Mouse (Mus musculus) heart, postnatal 0 days (tissue): ENCODE data around the gene Olfml2b. TPM values are rescaled to one million over a fixed set of nuclear protein-coding genes. Genes with fewer than 3 reads are reported as not detected.

Source experiments
- ATAC-seq: fragments of 200-750 bp; cut with Nextera tagmentation; 2 replicates; pipeline ENCODE4 v1.8.0; 2017; ENCODE audit warnings: low read depth, moderate number of reproducible peaks, moderate library complexity; ENCODE audit not compliant: insufficient read depth
- DNase-seq: peaks from one replicate; pipeline ENCODE4 v3.0.0-alpha.2; 2016; ENCODE audit warnings: low spot score
- H3K27ac ChIP-seq: fragments of 300-500 bp; sonication (generic); 2 replicates; pipeline ENCODE4 v1.5.1; 2014; ENCODE audit warnings: low read depth, mild to moderate bottlenecking
- H3K27me3 ChIP-seq: fragments of 300-500 bp; sonication (generic); 2 replicates; pipeline ENCODE4 v1.6.1; 2014; ENCODE audit warnings: low read length, mixed read lengths; ENCODE audit not compliant: control insufficient read depth, insufficient read depth
- H3K36me3 ChIP-seq: fragments of 300-500 bp; sonication (generic); replicated peaks from 2 replicates; pipeline ENCODE4 v1.6.1; 2014; ENCODE audit warnings: low read length, mixed read lengths; ENCODE audit not compliant: control insufficient read depth, insufficient read depth
- H3K4me1 ChIP-seq: fragments of 300-500 bp; sonication (generic); 2 replicates; pipeline ENCODE4 v1.6.1; 2014; ENCODE audit warnings: antibody characterized with exemption; ENCODE audit not compliant: control insufficient read depth, insufficient read depth
- H3K4me2 ChIP-seq: fragments of 300-500 bp; sonication (generic); 2 replicates; pipeline ENCODE4 v1.6.1; 2014; ENCODE audit warnings: low read depth, mild to moderate bottlenecking, low read length, moderate library complexity
- H3K4me3 ChIP-seq: fragments of 300-500 bp; sonication (generic); 2 replicates; pipeline ENCODE4 v1.5.1; 2014; ENCODE audit warnings: low read depth, low read length
- H3K9ac ChIP-seq: fragments of 300-500 bp; sonication (generic); replicated peaks from 2 replicates; pipeline ENCODE4 v1.6.1; 2014; ENCODE audit warnings: low read depth, low read length, mixed read lengths
- H3K9me3 ChIP-seq: fragments of 300-500 bp; sonication (generic); replicated peaks from 2 replicates; pipeline ENCODE4 v1.6.1; 2016; ENCODE audit warnings: low read length; ENCODE audit not compliant: control insufficient read depth
- CTCF ChIP-seq: IDR thresholded peaks from 2 replicates; pipeline ENCODE4 v1.5.1; 2016; ENCODE audit warnings: antibody characterized with exemption, control low read depth, low read depth
- EP300 ChIP-seq: IDR thresholded peaks from 2 replicates; pipeline ENCODE4 v1.6.1; 2016; ENCODE audit warnings: antibody characterized with exemption, low read depth
- WGBS: fragments of 180-500 bp; shearing (Covaris S2); extraction: QIAGEN DNeasy Blood & Tissue Kit; methylation state at CpG from one replicate; pipeline ENCODE4 v1.1.7; 2014; 5-methylcytosine and 5-hydroxymethylcytosine counted together
- polyA plus RNA-seq: library from polyadenylated mRNA; unstranded; fragments of >200 nt; fragmentation: Nextera tagmentation; extraction: Ambion mirVana; gene quantifications from 2 replicates; pipeline ENCODE4 v1.2.1, GENCODE M21; 2015
- total RNA-seq: library from RNA; depleted of rRNA; stranded (reverse); fragments of >200 nt; gene quantifications from 2 replicates; pipeline ENCODE4 v1.2.3, GENCODE M21; 2014; ENCODE audit warnings: low replicate concordance

The Olfml2b gene
- total and polyA plus RNA-seq, 2 experiments from 2014 or later, result 26.3 to 63.0 TPM

DNA sequence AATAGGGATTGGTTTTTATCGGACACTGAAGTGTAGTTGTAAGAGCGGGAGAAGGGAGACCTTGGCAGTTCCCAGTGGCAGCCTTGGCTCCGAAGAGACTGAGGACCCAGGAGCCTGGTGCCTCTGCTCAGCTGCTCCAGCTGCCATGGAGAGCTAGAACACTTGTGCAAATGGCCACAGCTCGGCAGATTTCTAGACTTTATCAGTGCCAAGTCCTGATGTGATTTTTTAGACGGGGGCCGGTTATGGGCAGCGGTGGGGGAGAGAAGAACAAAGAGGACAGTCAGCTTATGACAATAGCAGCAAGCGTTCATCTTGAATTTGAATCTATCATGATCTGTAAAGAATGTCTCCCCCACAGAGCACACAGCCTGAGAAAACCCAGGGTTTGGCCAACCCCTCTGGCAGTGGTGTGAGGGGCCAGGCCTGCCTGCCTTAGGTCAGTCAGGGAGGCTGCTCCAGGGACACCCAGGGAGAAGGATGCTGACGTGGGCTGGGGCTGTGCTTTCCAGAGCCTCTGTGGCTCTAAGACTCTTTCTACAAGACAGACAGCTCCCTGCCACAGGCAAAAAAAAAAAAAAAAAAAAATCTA, 29.9 kb downstream of the Olfml2b start:
- ATAC-seq (no peak), DNase-seq (no peak)
- no peak overlapping the region for H3K9ac ChIP-seq
- no peaks in the 10 kb centered on the region for H3K27me3 ChIP-seq
- TF ChIP-seq EP300 (no peak), CTCF (no peak)
- H3K4me3 ChIP-seq, result no peak overlapping the region
- H3K4me2 ChIP-seq, result no peak overlapping the region
- WGBS, result 62% methylated on average over 9 of the region's 9 CpGs
- H3K36me3 ChIP-seq, result peaks cover 22% of the 10 kb centered on the region
- H3K9me3 ChIP-seq, result no peaks in the 10 kb centered on the region
- H3K27ac ChIP-seq, result no peak overlapping the region
- H3K4me1 ChIP-seq, result peaks cover 4% of the 10 kb centered on the region; the same call in 1 of the 2 replicates

DNA sequence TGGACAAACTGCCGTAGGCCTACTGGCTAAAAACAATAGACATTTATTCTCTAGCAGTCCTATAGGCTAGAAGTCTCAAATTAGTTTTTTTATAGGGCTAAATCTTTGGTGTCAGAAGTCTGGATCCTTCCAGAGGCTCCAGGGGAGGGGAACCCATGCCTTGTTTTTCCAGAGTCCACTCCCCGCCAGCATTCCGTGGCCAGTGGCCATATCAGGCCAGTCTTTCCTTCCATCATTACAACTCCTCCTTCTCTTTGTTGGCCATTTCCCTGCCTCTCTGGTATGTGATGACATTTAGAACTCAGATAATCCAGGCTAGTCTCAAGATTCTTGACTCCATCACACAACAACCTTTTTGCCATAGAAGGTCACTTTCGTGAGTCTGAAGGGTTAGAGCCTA, 33.3 kb downstream of the Olfml2b start:
- no peaks in the 10 kb centered on the region for H3K9me3 ChIP-seq
- ATAC-seq (no peak), DNase-seq (no peak)
- H3K4me3 ChIP-seq, result no peak overlapping the region
- WGBS, result 62% methylated on average over 4 of the region's 4 CpGs
- H3K36me3 ChIP-seq, result peaks cover 12% of the 10 kb centered on the region
- H3K4me1 ChIP-seq, result 0 out of 2 replicates have a peak, but pooled peaks cover under 1% of the 10 kb centered on the region
- H3K4me2 ChIP-seq, result no peak overlapping the region
- no peak for TF ChIP-seq EP300
- no peak for TF ChIP-seq CTCF
- H3K9ac ChIP-seq, result no peak overlapping the region
- no peak overlapping the region for H3K27ac ChIP-seq
- no peaks in the 10 kb centered on the region for H3K27me3 ChIP-seq

- Histone ChIP-seq H3K4me3 (no peak overlapping the region), H3K36me3 (peaks cover 17% of the 10 kb centered on the region), H3K27ac (no peak overlapping the region), H3K4me2 (no peak overlapping the region), H3K27me3 (no peaks in the 10 kb centered on the region), H3K4me1 (no peaks in the 10 kb centered on the region), H3K9me3 (no peaks in the 10 kb centered on the region), H3K9ac (no peak overlapping the region)
- 71% methylated on average over 4 of the region's 4 CpGs for WGBS
- TF ChIP-seq CTCF (no peak), EP300 (no peak)
- ATAC-seq (no peak), DNase-seq (no peak)
Observed at GRCm38 (mm10) chr1:170678861-170679260, 34.5 kb downstream of the Olfml2b start.

DNA sequence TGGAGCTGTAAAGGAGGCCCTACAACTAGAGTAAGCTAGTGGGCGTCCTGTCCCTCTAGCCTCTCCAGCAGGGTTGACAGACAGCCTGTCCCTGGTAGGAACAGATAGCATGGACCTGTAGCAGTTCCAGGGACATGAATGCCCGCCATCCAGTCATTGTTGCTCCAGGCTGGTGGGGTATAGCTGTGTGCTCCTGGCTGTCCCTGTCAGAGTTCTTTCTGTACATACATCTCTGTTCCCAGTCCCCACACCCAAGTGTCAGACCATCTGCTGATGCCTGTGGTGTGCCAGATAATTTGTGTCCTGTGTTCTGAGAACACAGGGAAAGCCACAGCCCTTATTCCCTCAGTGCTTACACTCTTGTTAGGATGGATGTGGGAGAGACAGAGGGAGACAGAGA, 35.3 kb downstream of the Olfml2b start:
- no peak overlapping the region for H3K4me2 ChIP-seq
- H3K27ac ChIP-seq, result no peak overlapping the region
- peaks cover 22% of the 10 kb centered on the region for H3K36me3 ChIP-seq
- H3K9me3 ChIP-seq, result no peaks in the 10 kb centered on the region
- no peak for ATAC-seq
- 68% methylated on average over 2 of the region's 2 CpGs for WGBS
- TF ChIP-seq CTCF (no peak), EP300 (no peak)
- no peak for DNase-seq
- H3K4me1 ChIP-seq, result no peaks in the 10 kb centered on the region
- H3K9ac ChIP-seq, result no peak overlapping the region
- H3K4me3 ChIP-seq, result no peak overlapping the region
- H3K27me3 ChIP-seq, result no peaks in the 10 kb centered on the region

GRCm38 (mm10) chr1:170683863-170684262, 39.5 kb downstream of the Olfml2b start:
- DNase-seq, result no peak
- H3K4me1 ChIP-seq, result no peaks in the 10 kb centered on the region
- ATAC-seq, result no peak
- WGBS, result 75% methylated on average over 6 of the region's 6 CpGs
- H3K36me3 ChIP-seq, result peaks cover 22% of the 10 kb centered on the region
- H3K27ac ChIP-seq, result no peak overlapping the region
- no peak overlapping the region for H3K4me2 ChIP-seq
- H3K27me3 ChIP-seq, result no peaks in the 10 kb centered on the region
- no peak for TF ChIP-seq EP300
- no peak for TF ChIP-seq CTCF
- H3K4me3 ChIP-seq, result no peak overlapping the region
- H3K9ac ChIP-seq, result no peak overlapping the region
- no peaks in the 10 kb centered on the region for H3K9me3 ChIP-seq

DNA sequence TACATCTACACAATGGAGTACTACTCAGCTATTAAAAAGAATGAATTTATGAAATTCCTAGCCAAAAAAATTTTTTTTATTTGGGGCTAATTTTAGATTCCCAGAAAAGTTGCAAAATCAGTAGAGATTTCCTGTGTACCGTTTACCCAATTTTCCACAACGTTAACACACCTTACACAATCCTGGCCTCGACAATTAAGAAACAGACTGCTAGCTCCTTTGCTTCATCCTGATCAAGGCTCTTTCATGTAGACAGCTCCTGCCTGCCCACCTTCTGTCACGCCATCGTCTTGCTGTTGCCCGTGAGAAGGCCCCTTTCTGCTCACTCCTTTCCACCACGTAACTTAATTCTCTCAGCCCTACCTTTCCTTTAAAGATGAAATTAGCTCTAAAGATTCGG, 45.4 kb downstream of the Olfml2b start:
- no peak overlapping the region for H3K9ac ChIP-seq
- 94% methylated on average over 8 of the region's 8 CpGs for whole genome bisulfite sequencing
- no peak for ATAC-seq
- H3K4me1 ChIP-seq, result 0 out of 2 replicates have a peak, but pooled peaks cover 4% of the 10 kb centered on the region
- no peak overlapping the region for H3K4me3 ChIP-seq
- DNase-seq, result no peak
- H3K27ac ChIP-seq, result no peak overlapping the region
- no peak overlapping the region for H3K4me2 ChIP-seq
- no peaks in the 10 kb centered on the region for H3K36me3 ChIP-seq
- no peak for TF ChIP-seq CTCF
- TF ChIP-seq EP300, result no peak
- no peaks in the 10 kb centered on the region for H3K9me3 ChIP-seq
- no peaks in the 10 kb centered on the region for H3K27me3 ChIP-seq
